Mouse (Mus musculus): ENCODE data around the gene Mief1.

Mief1 gene

GRCm38 (mm10) chr15:80228071-80228800 is 5.6 kb upstream of the Mief1 start:
- no peak for DNase-seq

- no peak for DNase-seq
Observed at GRCm38 (mm10) chr15:80232331-80232730, 1.5 kb upstream of the Mief1 start.

DNA sequence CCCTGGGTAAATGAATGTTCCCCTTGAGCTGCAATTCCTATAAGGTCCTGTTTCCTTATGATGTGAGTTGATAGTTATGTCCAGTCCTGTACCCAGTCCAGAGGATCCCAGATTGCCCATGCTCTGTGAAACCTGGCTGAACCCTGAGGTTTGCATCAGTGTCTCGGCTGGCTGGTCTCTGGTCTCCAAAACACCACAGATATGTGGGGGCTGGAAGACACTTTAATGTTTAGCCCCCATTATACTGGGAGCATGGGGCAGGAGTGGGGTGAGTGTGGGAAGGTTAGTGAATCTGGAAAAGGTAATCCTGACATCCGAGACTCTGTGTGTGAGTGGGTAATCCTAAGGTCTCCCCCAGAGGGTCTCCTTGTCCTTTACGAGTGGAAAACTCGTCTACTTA is 765 bp upstream of the Mief1 start:
- DNase-seq, result no peak

GRCm38 (mm10) chr15:80235535-80235934 is 1.7 kb downstream of the Mief1 start, which contains the start of gene AC140267.1:
AC140267.1 (plus strand) TSS chr15:80235835.
- DNase-seq, result no peak

GRCm38 (mm10) chr15:80248135-80248534 is 14.3 kb downstream of the Mief1 start:
- no peak for DNase-seq

GRCm38 (mm10) chr15:80248596-80248995 is 14.8 kb downstream of the Mief1 start:
- DNase-seq, result no peak

DNA sequence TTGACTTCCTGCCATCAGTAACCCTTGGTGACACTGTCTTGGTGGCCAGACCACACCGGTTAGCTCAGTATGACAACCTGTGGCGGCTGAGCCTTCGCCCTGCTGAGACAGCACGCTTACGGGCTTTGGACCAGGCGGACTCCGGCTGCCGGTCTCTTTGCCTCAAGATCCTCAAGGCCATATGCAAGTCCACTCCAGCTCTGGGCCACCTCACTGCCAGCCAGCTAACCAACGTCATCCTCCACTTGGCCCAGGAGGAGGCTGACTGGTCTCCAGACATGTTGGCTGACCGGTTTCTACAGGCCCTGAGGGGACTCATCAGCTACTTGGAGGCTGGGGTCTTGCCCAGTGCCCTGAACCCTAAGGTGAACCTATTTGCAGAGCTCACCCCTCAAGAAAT is 15.9 kb downstream of the Mief1 start:
- no peak for DNase-seq

DNA sequence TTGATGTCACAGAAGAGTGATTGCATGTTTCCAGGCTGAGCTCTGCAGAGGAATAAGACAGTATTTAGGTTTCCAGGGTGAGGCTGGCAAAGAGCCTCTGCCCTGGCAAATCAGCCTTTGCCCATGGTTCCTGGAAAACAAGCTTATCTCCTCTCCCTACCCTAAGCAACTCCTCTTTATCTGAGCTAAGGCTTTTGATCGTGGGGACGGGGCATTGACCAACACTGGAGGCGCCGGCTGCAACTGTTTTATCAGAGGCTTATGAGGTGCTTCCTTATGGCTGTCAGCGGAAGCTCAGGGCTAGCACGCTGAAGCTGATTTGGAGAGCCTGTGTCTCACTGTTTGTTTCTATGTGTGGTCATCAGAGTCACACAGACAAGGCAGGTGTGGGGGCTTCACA is 16.8 kb downstream of the Mief1 start:
- no peak for DNase-seq

DNA sequence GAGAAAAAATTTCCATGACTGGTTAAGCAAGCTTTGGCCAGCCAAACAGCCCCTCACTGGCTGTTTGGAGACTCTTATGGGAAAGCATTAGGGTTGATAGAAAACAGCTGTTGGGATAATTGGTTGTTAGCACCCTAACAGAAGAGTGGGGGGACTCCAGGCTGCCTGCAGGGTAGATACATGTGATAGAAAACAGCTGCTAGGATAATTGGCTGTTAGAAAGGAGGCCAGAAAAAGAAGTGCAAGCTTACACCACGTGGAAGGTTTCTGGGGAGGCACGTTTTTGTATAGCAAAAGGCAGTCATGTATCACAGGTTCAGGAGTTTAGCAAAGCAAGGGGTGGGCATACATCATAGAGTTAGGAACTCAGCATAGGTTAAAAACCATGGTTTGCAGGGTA is 19.7 kb downstream of the Mief1 start:
- DNase-seq, result no peak

DNA sequence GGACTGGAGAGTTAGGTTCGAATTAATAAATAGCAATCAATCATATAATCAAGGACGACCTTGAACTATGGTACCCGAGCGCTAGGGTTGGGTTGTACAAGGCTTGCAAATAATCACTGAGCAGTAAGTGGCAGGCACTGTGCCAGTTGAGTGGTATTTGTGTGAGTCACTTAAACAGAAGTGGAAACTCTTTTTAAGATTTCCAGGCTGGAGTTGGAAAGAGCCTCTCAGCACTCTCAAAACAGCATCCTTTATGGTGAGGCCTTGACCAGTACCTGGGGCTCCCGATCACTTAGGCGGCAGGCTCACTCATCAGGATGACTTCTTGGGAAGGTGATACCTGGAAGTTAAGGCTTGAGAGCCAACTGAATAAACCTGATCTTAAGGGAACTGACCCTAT is 20.4 kb downstream of the Mief1 start:
- no peak for DNase-seq

DNA sequence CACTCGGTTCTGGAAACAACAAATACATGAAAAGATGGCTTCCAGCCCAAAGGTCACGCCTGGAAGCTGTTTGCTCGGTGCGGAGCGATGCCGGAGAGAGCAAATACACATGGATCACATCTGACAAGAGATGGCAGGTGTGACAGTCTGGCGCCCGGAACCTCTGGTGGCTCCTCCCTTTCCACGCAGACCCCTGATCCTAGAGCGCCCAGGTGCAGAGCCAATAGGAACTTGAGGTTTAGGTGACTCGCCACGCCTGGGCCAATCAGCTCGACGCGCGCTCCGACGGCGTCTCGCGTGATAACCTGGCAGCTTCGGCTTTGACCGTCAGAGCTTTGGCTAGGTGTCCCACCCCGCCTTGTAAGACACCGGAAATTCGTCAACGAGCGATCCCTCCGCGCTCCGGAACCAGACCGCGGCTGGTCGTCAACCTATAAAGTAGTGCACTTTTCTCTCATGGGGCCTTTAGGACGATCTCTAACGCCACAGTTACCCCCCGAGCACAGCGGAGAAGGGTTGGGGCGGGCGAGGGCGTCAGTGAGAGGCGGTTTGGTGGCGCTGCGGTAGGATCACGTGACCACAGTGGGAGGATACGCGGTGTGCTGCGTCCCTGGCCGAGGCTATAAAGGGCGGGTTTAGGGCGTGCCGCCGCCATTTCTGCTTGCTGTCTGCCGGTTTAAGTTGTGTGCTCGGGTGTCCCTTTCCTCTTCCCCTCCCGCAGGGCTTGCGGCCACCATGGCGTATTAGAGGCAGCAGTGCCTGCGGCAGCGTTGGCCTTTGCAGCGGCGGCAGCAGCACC is 21.2 kb downstream of the Mief1 start, which contains the start of gene Atf4:
TSS of gene Atf4 (plus strand) at position 338 of the 799 bp plus-strand sequence.
- DNase-seq, result peak; percentile 99

- DNase-seq, result peak; percentile 76
Observed at GRCm38 (mm10) chr15:80255646-80256121, 21.9 kb downstream of the Mief1 start.

DNA sequence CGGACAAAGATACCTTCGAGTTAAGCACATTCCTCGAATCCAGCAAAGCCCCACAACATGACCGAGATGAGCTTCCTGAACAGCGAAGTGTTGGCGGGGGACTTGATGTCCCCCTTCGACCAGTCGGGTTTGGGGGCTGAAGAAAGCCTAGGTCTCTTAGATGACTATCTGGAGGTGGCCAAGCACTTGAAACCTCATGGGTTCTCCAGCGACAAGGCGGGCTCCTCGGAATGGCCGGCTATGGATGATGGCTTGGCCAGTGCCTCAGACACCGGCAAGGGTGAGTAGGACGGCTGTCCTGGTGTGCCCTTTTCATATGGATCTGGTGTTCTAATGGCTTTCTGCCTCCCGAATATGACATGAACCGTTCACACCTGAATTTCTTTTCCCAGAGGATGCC is 22.4 kb downstream of the Mief1 start:
- DNase-seq, result no peak

- no peak for DNase-seq
Observed at GRCm38 (mm10) chr15:80256656-80257601, 23.1 kb downstream of the Mief1 start.

GRCm38 (mm10) chr15:80257602-80258239 is 23.9 kb downstream of the Mief1 start:
- no peak for DNase-seq

DNA sequence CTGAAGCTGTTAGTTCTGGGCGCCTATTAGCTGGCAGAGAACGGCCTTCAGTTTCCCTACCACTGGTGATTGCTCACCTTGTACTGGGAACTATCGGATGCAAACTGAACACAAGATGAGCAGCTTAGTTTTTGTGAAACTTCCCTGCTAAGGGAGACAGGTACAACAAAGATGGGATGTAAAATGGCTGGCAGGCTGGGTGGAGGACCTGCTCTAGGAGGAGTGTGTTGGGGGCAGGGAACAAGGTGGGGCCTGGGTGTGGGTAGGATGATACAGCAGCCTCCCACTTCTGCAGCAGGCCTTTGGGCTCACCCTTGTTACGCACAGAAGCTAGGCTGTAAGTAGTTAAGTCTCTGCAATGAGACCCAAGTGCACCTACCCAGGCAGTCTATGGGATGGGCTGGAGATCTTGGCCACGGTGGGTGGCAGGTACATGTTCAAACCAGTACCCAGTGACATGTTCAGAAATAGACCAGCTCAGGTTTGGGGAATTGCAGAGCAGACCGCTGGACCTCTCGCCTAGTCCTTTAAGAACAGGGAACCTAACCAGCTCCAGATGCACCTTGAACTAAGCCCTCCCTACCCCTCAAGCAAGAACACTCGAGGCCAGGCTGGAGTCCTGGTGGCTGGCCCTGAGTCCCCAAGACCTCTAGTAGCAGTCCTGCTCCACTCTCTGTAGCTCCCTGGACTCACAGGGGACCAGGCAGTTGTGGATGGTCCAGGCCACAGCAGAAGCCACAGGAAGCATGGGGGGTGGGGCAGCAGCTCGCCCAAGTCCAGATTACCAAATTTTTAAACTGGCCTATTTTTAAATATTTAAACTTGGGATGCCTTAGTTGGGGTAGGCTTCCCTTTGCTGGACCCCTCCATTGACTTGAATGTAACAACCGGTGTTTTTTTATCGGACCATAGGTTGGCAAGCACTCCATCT is 24.7 kb downstream of the Mief1 start:
- DNase-seq, result no peak

- no peak for DNase-seq
Observed at GRCm38 (mm10) chr15:80259406-80260045, 25.7 kb downstream of the Mief1 start.

GRCm38 (mm10) chr15:80260677-80261076 is 26.9 kb downstream of the Mief1 start:
- peak; percentile 73 for DNase-seq

- DNase-seq, result no peak
Observed at GRCm38 (mm10) chr15:80261100-80261499, 27.3 kb downstream of the Mief1 start.

Data from layer of hippocampus, adult 9-11 months (tissue).